Mouse (Mus musculus) testis, postnatal 10 days (tissue): ENCODE measurements around the gene Esrrg.
A peak's percentile ranks its signal among the peaks of the same experiment; 100 is the strongest.

Experiments used
- DNase-seq: peaks from one replicate; pipeline ENCODE4 v3.0.0; 2021; ENCODE audit warnings: low spot score

The Esrrg gene

GRCm38 (mm10) chr1:187706046-187706445 is 97.5 kb downstream of the Esrrg start:
- no peak for DNase-seq

- DNase-seq = no peak
These were observed 98.6 kb downstream of the Esrrg start for GRCm38 (mm10) chr1:187707176-187707575.

- no peak for DNase-seq
These were observed 101.9 kb downstream of the Esrrg start for GRCm38 (mm10) chr1:187710434-187710948.

- DNase-seq = no peak
These were observed 112.4 kb downstream of the Esrrg start for GRCm38 (mm10) chr1:187721035-187721434.

- no peak for DNase-seq
These were observed 113.4 kb downstream of the Esrrg start for GRCm38 (mm10) chr1:187722016-187722415.

GRCm38 (mm10) chr1:187724651-187725050 is 116.1 kb downstream of the Esrrg start:
- DNase-seq = no peak

- no peak for DNase-seq
These were observed 116.8 kb downstream of the Esrrg start for GRCm38 (mm10) chr1:187725351-187725750.

- no peak for DNase-seq
These were observed 122.6 kb downstream of the Esrrg start for GRCm38 (mm10) chr1:187731171-187731570.

- DNase-seq = no peak
These were observed 127.9 kb downstream of the Esrrg start for GRCm38 (mm10) chr1:187736507-187736906.

GRCm38 (mm10) chr1:187737296-187737695 is 128.7 kb downstream of the Esrrg start:
- no peak for DNase-seq

GRCm38 (mm10) chr1:187740531-187740930 is 131.9 kb downstream of the Esrrg start:
- DNase-seq = no peak

GRCm38 (mm10) chr1:187741306-187741705 is 132.7 kb downstream of the Esrrg start:
- DNase-seq = no peak

GRCm38 (mm10) chr1:187742071-187742470 is 133.5 kb downstream of the Esrrg start:
- no peak for DNase-seq

GRCm38 (mm10) chr1:187749294-187749693 is 140.7 kb downstream of the Esrrg start:
- DNase-seq = no peak

- DNase-seq = no peak
These were observed 141.3 kb downstream of the Esrrg start for GRCm38 (mm10) chr1:187749931-187750330.

GRCm38 (mm10) chr1:187755528-187755927 is 146.9 kb downstream of the Esrrg start:
- DNase-seq = no peak

- DNase-seq = no peak
These were observed 149.4 kb downstream of the Esrrg start for GRCm38 (mm10) chr1:187757981-187758380.

GRCm38 (mm10) chr1:187758546-187758945 is 150.0 kb downstream of the Esrrg start:
- peak; percentile 19 for DNase-seq

GRCm38 (mm10) chr1:187759536-187759935 is 150.9 kb downstream of the Esrrg start:
- DNase-seq = no peak

- no peak for DNase-seq
These were observed 154.3 kb downstream of the Esrrg start for GRCm38 (mm10) chr1:187762641-187763450.

GRCm38 (mm10) chr1:187763451-187763755 is 154.8 kb downstream of the Esrrg start:
- DNase-seq = no peak

- no peak for DNase-seq
These were observed 155.2 kb downstream of the Esrrg start for GRCm38 (mm10) chr1:187763821-187764220.

- no peak for DNase-seq
These were observed 157.0 kb downstream of the Esrrg start for GRCm38 (mm10) chr1:187765577-187765976.

GRCm38 (mm10) chr1:187767355-187767754 is 158.8 kb downstream of the Esrrg start:
- DNase-seq = no peak
